8 mouse cellular contexts compared by ENCODE assay signal in the genomic region with DNA sequence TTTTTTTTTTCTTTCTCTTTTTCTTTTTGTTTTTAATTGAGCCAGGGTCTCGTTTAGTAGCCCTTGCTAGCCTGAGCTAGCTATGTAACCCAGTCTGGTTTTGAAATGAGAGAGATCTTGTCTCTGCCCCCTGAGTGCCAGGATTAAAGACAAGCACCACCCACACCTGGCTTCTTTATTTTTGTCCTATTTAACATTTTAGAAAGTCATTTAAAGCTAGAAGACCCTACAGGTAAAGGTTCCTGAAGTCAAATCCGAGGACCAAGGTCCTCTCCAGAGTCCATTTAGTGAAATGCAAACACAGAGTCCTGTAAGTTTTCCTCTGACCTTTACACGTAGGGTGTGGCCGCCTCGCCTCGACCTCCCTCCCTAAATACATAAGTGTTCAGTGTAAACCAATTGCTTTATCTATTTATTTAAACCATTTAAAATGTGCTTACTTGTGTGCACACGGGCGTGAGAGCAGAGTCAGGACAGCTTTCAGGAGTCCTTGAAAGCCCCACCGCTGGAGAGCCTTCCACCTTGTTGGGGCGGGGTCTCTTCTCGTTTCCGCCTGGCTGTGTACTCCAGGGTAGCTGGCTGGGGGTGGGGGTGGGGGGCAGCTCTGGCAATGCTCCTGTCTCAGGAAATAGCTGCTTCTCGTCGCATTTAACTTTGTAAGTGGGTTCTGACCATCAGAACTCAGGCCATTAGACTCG. TPM values are rescaled to one million over a fixed set of nuclear protein-coding genes. Genes with fewer than 3 reads are reported as not detected.
A peak's percentile ranks its signal among the peaks of the same experiment; 100 is the strongest.
DNase-seq lines count a peak whose midpoint lies in the region; ATAC-seq and TF ChIP-seq lines count a peak whose summit lies in the region.

No protein-coding gene starts in this region.

- no peaks in the 10 kb centered on the region for H3K27me3 ChIP-seq in lung, embryonic 14.5 days (ENCODE audit: insufficient read depth, low read length)
- peaks cover 21% of the 10 kb centered on the region for H3K27me3 ChIP-seq in forebrain, embryonic 13.5 days
- H3K27me3 ChIP-seq in liver, embryonic 11.5 days (replicated peaks; ENCODE audit: control insufficient read depth, insufficient read depth, low read length): no peaks in the 10 kb centered on the region

- no peak overlapping the region for H3K27ac ChIP-seq in lung, embryonic 14.5 days (ENCODE audit: low read depth)
- no peak overlapping the region for H3K27ac ChIP-seq in forebrain, embryonic 13.5 days
- peak overlapping the region; percentile 60 for H3K27ac ChIP-seq in liver, embryonic 11.5 days (ENCODE audit: low read depth, low read length)

- TF ChIP-seq CTCF in lung, embryonic 14.5 days (IDR thresholded peaks at IDR 0.05; ENCODE audit: low read depth): no peak

- H3K9me3 ChIP-seq in lung, embryonic 14.5 days (ENCODE audit: low read depth, low read length): no peaks in the 10 kb centered on the region
- H3K9me3 ChIP-seq in forebrain, embryonic 13.5 days (replicated peaks): no peaks in the 10 kb centered on the region
- no peaks in the 10 kb centered on the region for H3K9me3 ChIP-seq in liver, embryonic 11.5 days (ENCODE audit: control insufficient read depth, low read length)

- ATAC-seq in lung, embryonic 14.5 days (ENCODE audit: insufficient read depth): no peak
- ATAC-seq in forebrain, embryonic 13.5 days: no peak
- no peak for ATAC-seq in liver, embryonic 11.5 days (replicated peaks; ENCODE audit: low FRiP score)

- no peaks in the 10 kb centered on the region for H3K4me1 ChIP-seq in lung, embryonic 14.5 days (ENCODE audit: insufficient read depth)
- H3K4me1 ChIP-seq in forebrain, embryonic 13.5 days: peaks cover 16% of the 10 kb centered on the region
- H3K4me1 ChIP-seq in liver, embryonic 11.5 days (replicated peaks; ENCODE audit: control insufficient read depth, insufficient read depth, low read length): peaks cover 6% of the 10 kb centered on the region

- DNase-seq in lung, embryonic 14.5 days: no peak
- no peak for DNase-seq in lung, postnatal 14 days
- DNase-seq in liver, embryonic 11.5 days (ENCODE audit: low spot score): peak; percentile 48
- DNase-seq in thymus, postnatal 0 days (ENCODE audit: low spot score): peak; percentile 61
- DNase-seq in B cell, adult 2 months: no peak
- no peak for DNase-seq in adrenal gland, adult (ENCODE audit: inconsistent age in 2 of 2, low spot score in 1 of 2)
- DNase-seq in ovary, adult 18-20 months (ENCODE audit: low spot score): no peak

- H3K36me3 ChIP-seq in lung, embryonic 14.5 days (ENCODE audit: insufficient read depth): no peaks in the 10 kb centered on the region
- H3K36me3 ChIP-seq in forebrain, embryonic 13.5 days (ENCODE audit: poor library complexity, severe bottlenecking): no peaks in the 10 kb centered on the region
- H3K36me3 ChIP-seq in liver, embryonic 11.5 days (ENCODE audit: control insufficient read depth, insufficient read depth, low read length): no peaks in the 10 kb centered on the region

- H3K9ac ChIP-seq in lung, embryonic 14.5 days: peak overlapping the region; percentile 46
- peak overlapping the region; percentile 43; the same call in 1 of the 2 replicates for H3K9ac ChIP-seq in forebrain, embryonic 13.5 days
- peak overlapping the region; percentile 57 for H3K9ac ChIP-seq in liver, embryonic 11.5 days (ENCODE audit: low read depth, low read length)

- 9% methylated on average over 15 of the region's 15 CpGs for WGBS in lung, embryonic 14.5 days
- 13% methylated on average over 15 of the region's 15 CpGs for whole genome bisulfite sequencing in forebrain, embryonic 13.5 days
- 5% methylated on average over 15 of the region's 15 CpGs for WGBS in liver, embryonic 11.5 days

- peak overlapping the region; percentile 65 for H3K4me2 ChIP-seq in lung, embryonic 14.5 days
- H3K4me2 ChIP-seq in forebrain, embryonic 13.5 days: peak overlapping the region; percentile 51
- peak overlapping the region; percentile 73 for H3K4me2 ChIP-seq in liver, embryonic 11.5 days

- H3K4me3 ChIP-seq in lung, embryonic 14.5 days (ENCODE audit: low read depth, low read length): peak overlapping the region; percentile 34
- H3K4me3 ChIP-seq in forebrain, embryonic 13.5 days: peak overlapping the region; percentile 13
- H3K4me3 ChIP-seq in liver, embryonic 11.5 days (ENCODE audit: low read depth, low read length): peak overlapping the region; percentile 54

RNA-seq across cellular contexts. Expression of gene Eif4a2, which starts 4.8 kb away (rescaled TPM):
- polyA plus RNA-seq in lung, embryonic 14.5 days (2014; fragmentation: Nextera tagmentation; extraction: Ambion mirVana): 194 and 206 TPM in 2 replicates
- 229 and 252 TPM in 2 replicates for polyA plus RNA-seq in forebrain, embryonic 13.5 days (2015; fragmentation: Nextera tagmentation; extraction: Ambion mirVana)
- 189 and 200 TPM in 2 replicates for polyA plus RNA-seq in liver, embryonic 11.5 days (2014; fragmentation: Nextera tagmentation; extraction: Ambion mirVana)
- 142 and 150 TPM in 2 replicates for polyA plus RNA-seq in thymus, postnatal 0 days (2015; fragmentation: Nextera tagmentation; extraction: Ambion mirVana)

RNA-seq across cellular contexts. Expression of gene Rfc4, which starts 25.0 kb away (rescaled TPM):
- polyA plus RNA-seq in lung, embryonic 14.5 days (2014; fragmentation: Nextera tagmentation; extraction: Ambion mirVana): 144 and 148 TPM in 2 replicates
- 150 and 164 TPM in 2 replicates for polyA plus RNA-seq in forebrain, embryonic 13.5 days (2015; fragmentation: Nextera tagmentation; extraction: Ambion mirVana)
- polyA plus RNA-seq in liver, embryonic 11.5 days (2014; fragmentation: Nextera tagmentation; extraction: Ambion mirVana): 204 and 227 TPM in 2 replicates
- polyA plus RNA-seq in thymus, postnatal 0 days (2015; fragmentation: Nextera tagmentation; extraction: Ambion mirVana): 158 and 177 TPM in 2 replicates

RNA-seq across cellular contexts. Expression of gene Adipoq, which starts 43.8 kb away (rescaled TPM):
- polyA plus RNA-seq in lung, embryonic 14.5 days (2014; fragmentation: Nextera tagmentation; extraction: Ambion mirVana): not detected in 2 replicates
- polyA plus RNA-seq in forebrain, embryonic 13.5 days (2015; fragmentation: Nextera tagmentation; extraction: Ambion mirVana): not detected in 2 replicates
- not detected in 2 replicates for polyA plus RNA-seq in liver, embryonic 11.5 days (2014; fragmentation: Nextera tagmentation; extraction: Ambion mirVana)
- polyA plus RNA-seq in thymus, postnatal 0 days (2015; fragmentation: Nextera tagmentation; extraction: Ambion mirVana): 0.69 and 4.6 TPM in 2 replicates

RNA-seq across cellular contexts. Expression of gene Kng1, which starts 44.8 kb away (rescaled TPM):
- polyA plus RNA-seq in lung, embryonic 14.5 days (2014; fragmentation: Nextera tagmentation; extraction: Ambion mirVana): 0.22 and 0.32 TPM in 2 replicates
- 0.69 TPM in 1 of 2 replicates, not detected in the other for polyA plus RNA-seq in forebrain, embryonic 13.5 days (2015; fragmentation: Nextera tagmentation; extraction: Ambion mirVana)
- 87.0 and 97.8 TPM in 2 replicates for polyA plus RNA-seq in liver, embryonic 11.5 days (2014; fragmentation: Nextera tagmentation; extraction: Ambion mirVana)
- polyA plus RNA-seq in thymus, postnatal 0 days (2015; fragmentation: Nextera tagmentation; extraction: Ambion mirVana): 0.17 and 0.76 TPM in 2 replicates

Comparison
In these comparisons a context has a peak if more than half of its experiments do, and no peak if none do; other contexts are left out.
1. DNase-seq: peak in liver, embryonic 11.5 days (single experiment) and thymus, postnatal 0 days (single experiment); none in lung, embryonic 14.5 days (single experiment), lung, postnatal 14 days (single experiment), B cell, adult 2 months (0 of 2), adrenal gland, adult (0 of 2) and ovary, adult 18-20 months (single experiment).
2. Peak in every context shown above with its lines, with median percentiles within 50 percentile points of each other: H3K4me2 ChIP-seq, H3K4me3 ChIP-seq and H3K9ac ChIP-seq.